Mouse (Mus musculus) intestine, embryonic 15.5 days (tissue): ENCODE results near the gene Xylt1. TPM values are rescaled to one million over a fixed set of nuclear protein-coding genes. Genes with fewer than 3 reads are reported as not detected.
A peak's percentile ranks its signal among the peaks of the same experiment; 100 is the strongest.

ENCODE experiments used
- ATAC-seq: fragments of 200-750 bp; cut with Nextera tagmentation; 2 replicates; pipeline ENCODE4 v1.8.0; 2017; ENCODE audit warnings: moderate TSS enrichment, moderate library complexity
- H3K27ac ChIP-seq: fragments of 300-500 bp; sonication (generic); 2 replicates; pipeline ENCODE4 v1.5.1; 2015; ENCODE audit warnings: mild to moderate bottlenecking, inconsistent platforms
- H3K27me3 ChIP-seq: fragments of 300-500 bp; sonication (generic); replicated peaks from 2 replicates; pipeline ENCODE4 v1.6.1; 2015; ENCODE audit warnings: inconsistent platforms
- H3K36me3 ChIP-seq: fragments of 300-500 bp; sonication (generic); 2 replicates; pipeline ENCODE4 v1.6.1; 2015; ENCODE audit warnings: inconsistent platforms
- H3K4me1 ChIP-seq: fragments of 300-500 bp; sonication (generic); replicated peaks from 2 replicates; pipeline ENCODE4 v1.6.1; 2015; ENCODE audit warnings: inconsistent platforms
- H3K4me2 ChIP-seq: fragments of 300-500 bp; sonication (generic); replicated peaks from 2 replicates; pipeline ENCODE4 v1.6.1; 2015; ENCODE audit warnings: mild to moderate bottlenecking, inconsistent platforms
- H3K4me3 ChIP-seq: fragments of 300-500 bp; sonication (generic); replicated peaks from 2 replicates; pipeline ENCODE4 v1.5.1; 2015; ENCODE audit warnings: inconsistent platforms
- H3K9ac ChIP-seq: fragments of 300-500 bp; sonication (generic); 2 replicates; pipeline ENCODE4 v1.6.1; 2015; ENCODE audit warnings: inconsistent platforms
- H3K9me3 ChIP-seq: fragments of 300-500 bp; sonication (generic); 2 replicates; pipeline ENCODE4 v1.6.1; 2016; ENCODE audit warnings: inconsistent platforms
- whole genome bisulfite sequencing: fragments of 180-500 bp; shearing (Covaris S2); methylation state at CpG from one replicate; pipeline ENCODE4 v1.1.7; 2015; 5-methylcytosine and 5-hydroxymethylcytosine counted together
- polyA plus RNA-seq: library from polyadenylated mRNA; unstranded; fragments of >200 nt; fragmentation: Nextera tagmentation; extraction: Ambion mirVana; gene quantifications from 2 replicates; pipeline ENCODE4 v1.2.1, GENCODE M21; 2015

The Xylt1 gene
- polyA plus RNA-seq, 1 experiment from 2014 or later, result 0.68 TPM

GRCm38 (mm10) chr7:117445471-117445870 lies 64.7 kb downstream of the Xylt1 start:
- Histone ChIP-seq H3K9me3 (no peaks in the 10 kb centered on the region), H3K27me3 (no peaks in the 10 kb centered on the region), H3K9ac (no peak overlapping the region), H3K4me1 (no peaks in the 10 kb centered on the region), H3K36me3 (no peaks in the 10 kb centered on the region), H3K27ac (no peak overlapping the region), H3K4me2 (no peak overlapping the region), H3K4me3 (no peak overlapping the region)
- WGBS, result 64% methylated on average over 3 of the region's 3 CpGs
- ATAC-seq, result no peak

- WGBS, result 98% methylated on average over 5 of the region's 5 CpGs
- no peak for ATAC-seq
- peaks cover 8% of the 10 kb centered on the region for H3K4me1 ChIP-seq
- H3K36me3 ChIP-seq, result no peaks in the 10 kb centered on the region
- H3K9ac ChIP-seq, result no peak overlapping the region
- H3K27me3 ChIP-seq, result no peaks in the 10 kb centered on the region
- H3K4me2 ChIP-seq, result no peak overlapping the region
- no peak overlapping the region for H3K4me3 ChIP-seq
- H3K27ac ChIP-seq, result no peak overlapping the region
- H3K9me3 ChIP-seq, result no peaks in the 10 kb centered on the region
Observed at GRCm38 (mm10) chr7:117449605-117450004, 68.8 kb downstream of the Xylt1 start.

GRCm38 (mm10) chr7:117451212-117451611 lies 70.4 kb downstream of the Xylt1 start:
- no peak overlapping the region for H3K9ac ChIP-seq
- no peak overlapping the region for H3K4me3 ChIP-seq
- H3K27ac ChIP-seq, result no peak overlapping the region
- no peaks in the 10 kb centered on the region for H3K27me3 ChIP-seq
- no peak overlapping the region for H3K4me2 ChIP-seq
- ATAC-seq, result peak; percentile 82
- no peaks in the 10 kb centered on the region for H3K36me3 ChIP-seq
- peaks cover 8% of the 10 kb centered on the region for H3K4me1 ChIP-seq
- no peaks in the 10 kb centered on the region for H3K9me3 ChIP-seq

DNA sequence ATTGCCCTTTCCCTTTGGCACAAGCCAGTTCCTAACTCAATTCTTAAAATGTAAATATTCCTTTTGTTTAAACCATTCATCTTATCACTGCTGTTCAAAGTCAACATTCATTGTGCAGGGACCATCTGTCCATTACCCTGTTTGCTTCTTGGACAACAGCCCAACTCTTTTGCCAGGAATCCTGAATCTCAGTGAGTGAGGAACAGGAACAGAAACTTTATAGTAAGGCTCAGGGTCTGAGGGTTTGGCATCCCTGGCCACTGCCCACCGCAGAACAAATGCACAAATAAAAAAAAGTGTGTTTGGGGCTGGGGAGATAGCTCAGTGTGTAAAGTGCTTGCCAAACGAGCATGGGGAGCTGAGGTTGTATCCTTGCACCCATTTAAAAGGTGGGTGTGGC lies 71.5 kb downstream of the Xylt1 start:
- Histone ChIP-seq H3K36me3 (no peaks in the 10 kb centered on the region), H3K27ac (0 out of 2 replicates have a peak overlapping the region, but pooled peaks have one; percentile 0), H3K9me3 (no peaks in the 10 kb centered on the region), H3K27me3 (no peaks in the 10 kb centered on the region), H3K4me1 (peaks cover 8% of the 10 kb centered on the region), H3K4me3 (no peak overlapping the region), H3K9ac (no peak overlapping the region), H3K4me2 (no peak overlapping the region)
- WGBS, result 18% methylated on average over 2 of the region's 2 CpGs
- ATAC-seq, result peak; percentile 41; the same call in 1 of the 2 replicates

DNA sequence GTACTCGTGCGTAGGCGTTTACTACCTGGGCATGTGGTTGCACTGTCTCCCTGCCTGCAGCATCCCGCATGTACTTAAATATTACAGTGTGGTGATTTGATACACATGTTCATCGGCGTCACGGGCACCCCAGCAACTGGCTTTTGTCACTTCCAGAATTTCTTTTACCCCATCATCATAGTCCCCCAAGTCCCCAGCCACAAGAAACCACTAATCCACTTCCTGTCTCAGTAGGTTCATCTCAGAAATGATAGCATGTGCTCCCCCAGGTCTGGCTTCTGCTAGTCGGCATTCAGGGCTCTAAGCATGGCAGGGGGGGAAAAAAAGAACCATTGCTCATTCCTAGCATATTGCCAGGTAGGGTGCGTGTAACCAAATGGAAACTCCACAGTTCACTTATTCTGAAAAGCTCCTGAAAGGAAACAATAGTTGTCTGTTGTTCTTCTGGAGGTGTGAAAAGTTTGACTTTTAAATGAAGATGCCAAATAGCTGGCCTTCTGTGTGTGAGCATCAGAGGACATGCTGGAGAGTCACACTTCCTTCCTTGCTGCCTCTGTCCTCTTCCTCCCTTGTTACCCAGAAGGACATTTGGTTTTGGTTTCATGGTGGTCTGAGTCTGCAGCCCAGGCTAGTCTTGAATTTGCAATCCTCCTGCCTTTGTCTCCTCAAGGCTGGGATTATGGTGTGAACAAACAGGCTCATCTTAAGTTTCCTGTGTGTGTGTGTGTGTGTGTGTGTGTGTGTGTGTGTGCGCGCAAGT lies 74.2 kb downstream of the Xylt1 start:
- Histone ChIP-seq H3K4me1 (peaks cover 8% of the 10 kb centered on the region), H3K4me2 (no peak overlapping the region), H3K27me3 (no peaks in the 10 kb centered on the region), H3K27ac (no peak overlapping the region), H3K9ac (no peak overlapping the region), H3K9me3 (no peaks in the 10 kb centered on the region), H3K4me3 (no peak overlapping the region), H3K36me3 (no peaks in the 10 kb centered on the region)
- ATAC-seq, result no peak
- 91% methylated on average over 11 of the region's 11 CpGs for WGBS

DNA sequence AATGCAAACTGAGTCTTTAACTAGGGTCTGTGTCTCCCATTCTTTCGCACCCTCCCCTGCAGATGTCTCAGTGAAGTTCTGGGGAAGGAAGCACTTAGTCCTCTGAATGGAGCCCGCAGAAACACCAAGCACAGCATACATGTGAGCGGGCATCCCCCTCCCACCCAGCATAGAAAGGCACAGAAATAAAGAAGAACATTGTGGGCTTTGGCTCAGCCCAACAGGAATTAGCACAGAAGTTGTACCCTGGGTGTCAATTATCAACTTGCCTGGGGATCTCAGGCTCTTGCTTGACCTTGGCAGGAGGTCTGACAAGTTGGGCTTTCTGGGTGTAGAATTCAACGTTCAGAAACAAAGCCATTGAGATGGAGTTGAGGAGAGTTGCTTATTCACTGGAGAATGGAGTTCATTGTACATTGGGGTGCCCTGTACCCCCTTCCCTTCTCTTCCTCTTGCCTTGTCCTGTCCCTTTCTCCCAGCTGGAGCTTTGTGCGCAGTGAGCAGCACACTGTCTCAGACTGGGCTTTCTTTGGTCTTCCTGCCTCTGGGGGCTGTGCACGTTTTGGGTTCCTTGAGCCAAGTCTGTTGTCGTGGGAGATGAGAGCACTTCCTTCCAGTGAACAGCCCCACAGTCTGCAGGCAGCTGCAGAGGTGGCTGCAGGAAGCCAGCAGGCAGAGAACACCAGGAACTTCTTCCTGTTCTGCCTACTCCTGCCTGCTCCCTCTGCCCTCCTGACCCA lies 81.6 kb downstream of the Xylt1 start:
- Histone ChIP-seq H3K27ac (no peak overlapping the region), H3K27me3 (no peaks in the 10 kb centered on the region), H3K4me3 (no peak overlapping the region), H3K4me2 (no peak overlapping the region), H3K4me1 (no peaks in the 10 kb centered on the region), H3K9ac (no peak overlapping the region), H3K36me3 (no peaks in the 10 kb centered on the region), H3K9me3 (no peaks in the 10 kb centered on the region)
- ATAC-seq, result 0 out of 2 replicates have a peak, but pooled peaks have one; percentile 15
- 53% methylated on average over 7 of the region's 7 CpGs for WGBS

- Histone ChIP-seq H3K9ac (no peak overlapping the region), H3K36me3 (no peaks in the 10 kb centered on the region), H3K27ac (no peak overlapping the region), H3K9me3 (no peaks in the 10 kb centered on the region), H3K27me3 (no peaks in the 10 kb centered on the region), H3K4me1 (no peaks in the 10 kb centered on the region), H3K4me3 (no peak overlapping the region), H3K4me2 (no peak overlapping the region)
- no peak for ATAC-seq
- WGBS, result 66% methylated on average over 4 of the region's 4 CpGs
Observed at GRCm38 (mm10) chr7:117464956-117465355, 84.2 kb downstream of the Xylt1 start.

- H3K9ac ChIP-seq, result no peak overlapping the region
- ATAC-seq, result no peak
- no peaks in the 10 kb centered on the region for H3K4me1 ChIP-seq
- no peak overlapping the region for H3K4me2 ChIP-seq
- H3K27ac ChIP-seq, result no peak overlapping the region
- H3K27me3 ChIP-seq, result no peaks in the 10 kb centered on the region
- H3K9me3 ChIP-seq, result no peaks in the 10 kb centered on the region
- H3K36me3 ChIP-seq, result no peaks in the 10 kb centered on the region
- 93% methylated on average over 7 of the region's 7 CpGs for WGBS
- H3K4me3 ChIP-seq, result no peak overlapping the region
Observed at GRCm38 (mm10) chr7:117466006-117466780, 85.4 kb downstream of the Xylt1 start.

- Histone ChIP-seq H3K36me3 (no peaks in the 10 kb centered on the region), H3K4me1 (peaks cover 5% of the 10 kb centered on the region; the same call in 1 of the 2 replicates), H3K4me3 (no peak overlapping the region), H3K27ac (0 out of 2 replicates have a peak overlapping the region, but pooled peaks have one; percentile 17), H3K9me3 (no peaks in the 10 kb centered on the region), H3K27me3 (no peaks in the 10 kb centered on the region), H3K9ac (no peak overlapping the region), H3K4me2 (no peak overlapping the region)
- WGBS, result 33% methylated on average over 3 of the region's 3 CpGs
- ATAC-seq, result peak; percentile 79
Observed at GRCm38 (mm10) chr7:117470243-117470802, 89.5 kb downstream of the Xylt1 start.

DNA sequence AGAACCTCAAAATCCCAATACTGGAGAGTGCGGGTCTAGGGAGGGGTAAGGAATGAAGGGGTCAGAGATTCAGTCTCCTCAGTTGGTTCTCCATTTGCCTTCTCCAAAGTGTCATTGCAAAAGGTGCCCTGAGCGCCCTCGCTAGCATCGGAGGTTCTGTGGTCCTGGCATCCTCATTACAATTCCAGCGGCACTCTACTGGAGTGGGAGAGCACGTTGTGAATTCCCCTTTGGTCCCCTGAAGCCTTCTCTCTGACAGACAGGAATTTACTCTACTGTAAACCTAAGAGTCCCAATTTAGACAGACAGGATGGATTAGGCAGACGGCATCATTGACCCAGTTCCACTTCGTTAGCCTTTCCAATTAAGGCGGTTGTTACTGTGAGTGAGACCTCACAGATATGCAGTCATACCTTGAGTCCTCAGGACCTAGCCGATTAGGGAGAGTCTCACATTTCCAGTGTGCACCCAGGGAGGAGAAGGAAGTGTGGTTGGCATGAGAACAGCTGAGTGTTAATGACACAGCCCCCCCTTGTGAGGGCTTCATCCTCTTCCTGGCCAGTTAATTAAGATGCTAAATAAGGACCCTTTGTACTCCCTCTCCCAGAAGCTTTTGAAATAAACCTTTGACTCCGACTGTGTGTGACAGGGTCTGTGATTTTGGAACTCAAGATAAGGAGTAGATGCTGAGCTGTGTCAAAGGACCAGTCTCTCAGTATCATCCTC lies 91.4 kb downstream of the Xylt1 start:
- peaks cover 5% of the 10 kb centered on the region; the same call in 1 of the 2 replicates for H3K4me1 ChIP-seq
- no peak overlapping the region for H3K4me3 ChIP-seq
- H3K4me2 ChIP-seq, result no peak overlapping the region
- H3K9me3 ChIP-seq, result no peaks in the 10 kb centered on the region
- WGBS, result 57% methylated on average over 11 of the region's 11 CpGs
- no peaks in the 10 kb centered on the region for H3K27me3 ChIP-seq
- H3K27ac ChIP-seq, result no peak overlapping the region
- H3K36me3 ChIP-seq, result no peaks in the 10 kb centered on the region
- no peak for ATAC-seq
- H3K9ac ChIP-seq, result no peak overlapping the region

DNA sequence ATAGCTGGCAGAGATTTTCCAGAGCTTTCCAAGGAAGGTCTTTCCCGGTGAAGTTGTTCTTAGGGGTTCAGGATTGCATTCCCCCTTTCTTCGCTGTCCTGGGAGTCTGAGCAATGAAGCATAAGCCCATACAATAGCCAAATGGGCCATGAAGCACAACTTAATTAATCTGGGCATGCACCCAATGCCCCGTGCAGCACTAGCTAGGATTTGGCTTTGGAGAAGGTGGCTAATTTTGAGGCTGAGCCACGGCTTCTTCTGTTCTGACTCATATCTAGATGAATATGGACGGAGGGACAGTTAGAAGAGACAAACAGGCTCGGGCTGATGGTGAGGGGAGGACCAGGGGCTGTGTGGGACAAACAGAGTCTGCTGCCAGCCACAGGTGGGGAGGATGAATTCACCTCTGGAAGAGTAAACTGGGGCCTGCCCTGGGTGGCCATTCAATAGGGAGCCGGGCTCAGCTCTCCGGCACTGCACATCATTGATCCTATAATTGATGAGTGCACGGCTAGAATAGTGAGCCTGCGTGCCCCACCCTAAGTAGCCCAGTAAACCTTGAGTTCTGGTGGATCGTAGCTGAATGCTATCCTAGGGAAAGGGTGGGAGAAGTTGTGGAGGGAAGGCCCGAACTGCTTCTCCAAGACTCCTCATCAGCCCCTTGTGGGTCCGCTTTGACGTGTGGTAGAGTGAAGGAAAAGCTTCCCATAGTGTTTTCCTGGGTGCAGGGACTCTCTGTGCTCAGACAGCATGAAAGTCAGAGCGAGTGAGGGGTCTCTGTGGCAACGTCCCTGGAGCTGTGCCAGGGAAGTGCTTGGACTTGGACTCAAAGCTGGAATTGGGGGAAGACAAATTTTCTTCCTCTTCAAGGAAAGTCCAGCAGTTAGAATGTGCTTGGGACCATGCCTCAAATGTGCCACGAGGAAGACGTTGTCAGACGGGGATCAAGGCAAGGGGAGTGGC lies 92.3 kb downstream of the Xylt1 start:
- Histone ChIP-seq H3K36me3 (no peaks in the 10 kb centered on the region), H3K9me3 (no peaks in the 10 kb centered on the region), H3K4me2 (no peak overlapping the region), H3K27ac (no peak overlapping the region), H3K9ac (no peak overlapping the region), H3K27me3 (no peaks in the 10 kb centered on the region), H3K4me1 (peaks cover 5% of the 10 kb centered on the region; the same call in 1 of the 2 replicates), H3K4me3 (no peak overlapping the region)
- 56% methylated on average over 19 of the region's 19 CpGs for WGBS
- no peak for ATAC-seq
